Mouse (Mus musculus) liver, embryonic 11.5 days (tissue): ENCODE measurements around the gene Syne3. TPM values are rescaled to one million over a fixed set of nuclear protein-coding genes. Genes with fewer than 3 reads are reported as not detected.

Experiments used
- ATAC-seq: fragments of 200-750 bp; cut with Nextera tagmentation; replicated peaks from 2 replicates; pipeline ENCODE4 v1.8.0; 2017; ENCODE audit warnings: moderate number of reproducible peaks, mild to moderate bottlenecking, moderate TSS enrichment, moderate library complexity; ENCODE audit not compliant: low FRiP score
- DNase-seq: peaks from one replicate; pipeline ENCODE4 v3.0.0-alpha.2; 2017; ENCODE audit warnings: low spot score
- H3K27ac ChIP-seq: fragments of 300-500 bp; sonication (generic); 2 replicates; pipeline ENCODE4 v1.5.1; 2014; ENCODE audit warnings: mild to moderate bottlenecking, low read depth, low read length, control low read depth
- H3K27me3 ChIP-seq: fragments of 300-500 bp; sonication (generic); replicated peaks from 2 replicates; pipeline ENCODE4 v1.6.1; 2014; ENCODE audit warnings: low read length, mixed read lengths; ENCODE audit not compliant: control insufficient read depth, insufficient read depth
- H3K36me3 ChIP-seq: fragments of 300-500 bp; sonication (generic); 2 replicates; pipeline ENCODE4 v1.6.1; 2014; ENCODE audit warnings: mild to moderate bottlenecking, low read length, moderate library complexity, mixed read lengths; ENCODE audit not compliant: control insufficient read depth, insufficient read depth
- H3K4me1 ChIP-seq: fragments of 300-500 bp; sonication (generic); replicated peaks from 2 replicates; pipeline ENCODE4 v1.6.1; 2014; ENCODE audit warnings: low read length, mixed read lengths; ENCODE audit not compliant: control insufficient read depth, insufficient read depth
- H3K4me2 ChIP-seq: fragments of 300-500 bp; sonication (generic); 2 replicates; pipeline ENCODE4 v1.6.1; 2014; ENCODE audit warnings: mild to moderate bottlenecking, control low read depth, moderate library complexity
- H3K4me3 ChIP-seq: fragments of 300-500 bp; sonication (generic); 2 replicates; pipeline ENCODE4 v1.5.1; 2014; ENCODE audit warnings: low read depth, low read length, control low read depth
- H3K9ac ChIP-seq: fragments of 300-500 bp; sonication (generic); 2 replicates; pipeline ENCODE4 v1.6.1; 2014; ENCODE audit warnings: low read depth, low read length, control low read depth
- H3K9me3 ChIP-seq: fragments of 300-500 bp; sonication (generic); 2 replicates; pipeline ENCODE4 v1.6.1; 2016; ENCODE audit warnings: low read length, inconsistent platforms, mixed read lengths; ENCODE audit not compliant: control insufficient read depth
- WGBS: fragments of 180-500 bp; shearing (Covaris S2); extraction: QIAGEN DNeasy Blood & Tissue Kit; methylation state at CpG from one replicate; pipeline ENCODE4 v1.1.7; 2014; 5-methylcytosine and 5-hydroxymethylcytosine counted together
- polyA plus RNA-seq: library from polyadenylated mRNA; unstranded; fragments of >200 nt; fragmentation: Nextera tagmentation; extraction: Ambion mirVana; gene quantifications from 2 replicates; pipeline ENCODE4 v1.2.1, GENCODE M21; 2014

Gene Syne3
- polyA plus RNA-seq = 1.4 and 1.8 TPM in 2 replicates

- Histone ChIP-seq H3K9ac (peak within 1 kb of the TSS; percentile 59), H3K36me3 (no peaks in the 10 kb centered on the region), H3K4me3 (peak within 1 kb of the TSS; percentile 63), H3K4me1 (peaks cover 53% of the 10 kb centered on the region), H3K27me3 (peaks cover 14% of the 10 kb centered on the region), H3K4me2 (peak within 1 kb of the TSS; percentile 91), H3K27ac (peak within 1 kb of the TSS; percentile 82), H3K9me3 (no peaks in the 10 kb centered on the region)
- ATAC-seq (peak; percentile 89), DNase-seq (peak; percentile 80)
- WGBS = under 1% methylated on average over 66 of the region's 66 CpGs
Measured at GRCm38 (mm10) chr12:105009370-105010212, at the start of gene Syne3. TSS of gene Syne3 (minus strand) at chr12:105009809.

- no peak overlapping the region for H3K4me2 ChIP-seq
- no peak overlapping the region for H3K27ac ChIP-seq
- H3K9me3 ChIP-seq = no peaks in the 10 kb centered on the region
- DNase-seq (no peak), ATAC-seq (peak; percentile 22)
- no peaks in the 10 kb centered on the region for H3K27me3 ChIP-seq
- WGBS = 71% methylated on average over 6 of the region's 6 CpGs
- no peak overlapping the region for H3K9ac ChIP-seq
- H3K4me1 ChIP-seq = no peaks in the 10 kb centered on the region
- H3K36me3 ChIP-seq = no peaks in the 10 kb centered on the region
- H3K4me3 ChIP-seq = no peak overlapping the region
Measured at GRCm38 (mm10) chr12:105055308-105055707, 45.7 kb upstream of the Syne3 start.

GRCm38 (mm10) chr12:105054041-105054440 is 44.4 kb upstream of the Syne3 start:
- DNase-seq = no peak
- H3K4me2 ChIP-seq = no peak overlapping the region
- H3K4me1 ChIP-seq = no peaks in the 10 kb centered on the region
- no peak overlapping the region for H3K4me3 ChIP-seq
- 85% methylated on average over 15 of the region's 15 CpGs for WGBS
- no peaks in the 10 kb centered on the region for H3K27me3 ChIP-seq
- no peaks in the 10 kb centered on the region for H3K36me3 ChIP-seq
- ATAC-seq = no peak
- H3K27ac ChIP-seq = no peak overlapping the region
- H3K9ac ChIP-seq = no peak overlapping the region
- no peaks in the 10 kb centered on the region for H3K9me3 ChIP-seq

GRCm38 (mm10) chr12:105050898-105051297 is 41.3 kb upstream of the Syne3 start:
- Histone ChIP-seq H3K27ac (no peak overlapping the region), H3K4me3 (no peak overlapping the region), H3K36me3 (no peaks in the 10 kb centered on the region), H3K27me3 (no peaks in the 10 kb centered on the region), H3K9ac (no peak overlapping the region), H3K4me2 (no peak overlapping the region), H3K9me3 (no peaks in the 10 kb centered on the region; the same call in 1 of the 2 replicates), H3K4me1 (no peaks in the 10 kb centered on the region)
- ATAC-seq (no peak), DNase-seq (no peak)
- WGBS = 17% methylated on average over 4 of the region's 4 CpGs

- H3K36me3 ChIP-seq = no peaks in the 10 kb centered on the region; the same call in 1 of the 2 replicates
- no peaks in the 10 kb centered on the region for H3K27me3 ChIP-seq
- H3K4me1 ChIP-seq = no peaks in the 10 kb centered on the region
- ATAC-seq = no peak
- no peak overlapping the region for H3K4me2 ChIP-seq
- no peaks in the 10 kb centered on the region; the same call in 1 of the 2 replicates for H3K9me3 ChIP-seq
- no peak overlapping the region for H3K4me3 ChIP-seq
- 76% methylated on average over 12 of the region's 12 CpGs for WGBS
- H3K9ac ChIP-seq = no peak overlapping the region
- no peak overlapping the region for H3K27ac ChIP-seq
- DNase-seq = no peak
Measured at GRCm38 (mm10) chr12:105049813-105050212, 40.2 kb upstream of the Syne3 start.

GRCm38 (mm10) chr12:105048301-105048863 is 38.8 kb upstream of the Syne3 start:
- Histone ChIP-seq H3K27ac (no peak overlapping the region), H3K4me1 (no peaks in the 10 kb centered on the region)

GRCm38 (mm10) chr12:105044775-105045174 is 35.2 kb upstream of the Syne3 start:
- Histone ChIP-seq H3K4me2 (no peak overlapping the region), H3K27ac (no peak overlapping the region), H3K9ac (no peak overlapping the region), H3K27me3 (no peaks in the 10 kb centered on the region), H3K4me1 (peaks cover 11% of the 10 kb centered on the region), H3K4me3 (no peak overlapping the region), H3K9me3 (no peaks in the 10 kb centered on the region; the same call in 1 of the 2 replicates), H3K36me3 (peaks cover 31% of the 10 kb centered on the region)
- DNase-seq = no peak
- WGBS = 89% methylated on average over 9 of the region's 9 CpGs
- no peak for ATAC-seq

More at GRCm38 (mm10) chr12:105048301-105048863, 38.8 kb upstream of the Syne3 start:
- ATAC-seq = no peak
- no peak for DNase-seq
- 79% methylated on average over 17 of the region's 17 CpGs for WGBS
- Histone ChIP-seq H3K9me3 (no peaks in the 10 kb centered on the region; the same call in 1 of the 2 replicates), H3K36me3 (no peaks in the 10 kb centered on the region; the same call in 1 of the 2 replicates), H3K9ac (no peak overlapping the region), H3K4me3 (no peak overlapping the region), H3K27me3 (no peaks in the 10 kb centered on the region), H3K4me2 (no peak overlapping the region)

GRCm38 (mm10) chr12:105043081-105043480 is 33.5 kb upstream of the Syne3 start:
- peaks cover 28% of the 10 kb centered on the region for H3K4me1 ChIP-seq
- 85% methylated on average over 5 of the region's 5 CpGs for WGBS
- H3K9me3 ChIP-seq = no peaks in the 10 kb centered on the region; the same call in 1 of the 2 replicates
- ATAC-seq (no peak), DNase-seq (no peak)
- H3K36me3 ChIP-seq = peaks cover 32% of the 10 kb centered on the region
- no peaks in the 10 kb centered on the region for H3K27me3 ChIP-seq
- no peak overlapping the region for H3K4me2 ChIP-seq
- no peak overlapping the region for H3K4me3 ChIP-seq
- no peak overlapping the region for H3K27ac ChIP-seq
- H3K9ac ChIP-seq = no peak overlapping the region
